Mouse (Mus musculus) forebrain, embryonic 10.5 days (tissue): ENCODE data around the gene Akap2. TPM values are rescaled to one million over a fixed set of nuclear protein-coding genes. Genes with fewer than 3 reads are reported as not detected.
"Not testable (repeated sequence)": the region's sequence is repeated elsewhere in the genome, so short reads cannot be mapped to it uniquely, and the experiment has no call there.

ENCODE experiments used
- DNase-seq: peaks from one replicate; pipeline ENCODE4 v3.0.0-alpha.2; 2017; ENCODE audit warnings: low spot score; ENCODE audit errors: extremely low spot score
- H3K27ac ChIP-seq: fragments of 300-500 bp; sonication (generic); 2 replicates; pipeline ENCODE4 v1.5.1; 2016; ENCODE audit warnings: mild to moderate bottlenecking
- H3K27me3 ChIP-seq: fragments of 300-500 bp; sonication (generic); 2 replicates; pipeline ENCODE4 v1.6.1; 2016; ENCODE audit warnings: mild to moderate bottlenecking; ENCODE audit not compliant: poor library complexity, severe bottlenecking
- H3K36me3 ChIP-seq: fragments of 300-500 bp; sonication (generic); replicated peaks from 2 replicates; pipeline ENCODE4 v1.6.1; 2016; ENCODE audit warnings: mild to moderate bottlenecking, moderate library complexity
- H3K4me1 ChIP-seq: fragments of 300-500 bp; sonication (generic); 2 replicates; pipeline ENCODE4 v1.6.1; 2016
- H3K4me3 ChIP-seq: fragments of 300-500 bp; sonication (generic); 2 replicates; pipeline ENCODE4 v1.5.1; 2016; ENCODE audit warnings: mild to moderate bottlenecking, moderate library complexity
- H3K9me3 ChIP-seq: fragments of 300-500 bp; sonication (generic); 2 replicates; pipeline ENCODE4 v1.6.1; 2016; ENCODE audit warnings: mild to moderate bottlenecking, moderate library complexity
- WGBS: fragments of 180-500 bp; shearing (Covaris S2); methylation state at CpG from one replicate; pipeline ENCODE4 v1.1.7; 2016; 5-methylcytosine and 5-hydroxymethylcytosine counted together
- polyA plus RNA-seq: library from polyadenylated mRNA; unstranded; fragments of >200 nt; fragmentation: Nextera tagmentation; extraction: Ambion mirVana; gene quantifications from 2 replicates; pipeline ENCODE4 v1.2.1, GENCODE M21; 2016

Gene Akap2
- polyA plus RNA-seq, 1 experiment from 2014 or later: 18.3 TPM

GRCm38 (mm10) chr4:57883520-57884421, 166.3 kb downstream of the Akap2 start:
- WGBS: 85% methylated on average over 7 of the region's 7 CpGs

GRCm38 (mm10) chr4:57884511-57884910, 167.1 kb downstream of the Akap2 start:
- H3K4me1 ChIP-seq: peaks cover 10% of the 10 kb centered on the region
- no peaks in the 10 kb centered on the region for H3K36me3 ChIP-seq
- H3K9me3 ChIP-seq: no peaks in the 10 kb centered on the region
- no peak overlapping the region for H3K27ac ChIP-seq
- H3K4me3 ChIP-seq: no peak overlapping the region
- no peak for DNase-seq
- H3K27me3 ChIP-seq: no peaks in the 10 kb centered on the region
- 96% methylated on average over 3 of the region's 3 CpGs for WGBS

More at GRCm38 (mm10) chr4:57883520-57884421, 166.3 kb downstream of the Akap2 start:
- Histone ChIP-seq H3K27me3 (no peaks in the 10 kb centered on the region), H3K27ac (no peak overlapping the region), H3K4me3 (no peak overlapping the region), H3K4me1 (peaks cover 10% of the 10 kb centered on the region), H3K36me3 (no peaks in the 10 kb centered on the region), H3K9me3 (no peaks in the 10 kb centered on the region)
- DNase-seq: no peak

GRCm38 (mm10) chr4:57885186-57885585, 167.7 kb downstream of the Akap2 start:
- no peaks in the 10 kb centered on the region for H3K36me3 ChIP-seq
- 78% methylated on average over 2 of the region's 2 CpGs for WGBS
- peaks cover 8% of the 10 kb centered on the region for H3K4me1 ChIP-seq
- no peaks in the 10 kb centered on the region for H3K27me3 ChIP-seq
- no peak overlapping the region for H3K4me3 ChIP-seq
- no peak for DNase-seq
- no peaks in the 10 kb centered on the region for H3K9me3 ChIP-seq
- H3K27ac ChIP-seq: no peak overlapping the region

- no peak overlapping the region for H3K4me3 ChIP-seq
- WGBS: 81% methylated on average over 11 of the region's 11 CpGs
- H3K4me1 ChIP-seq: peaks cover 9% of the 10 kb centered on the region
- no peaks in the 10 kb centered on the region for H3K9me3 ChIP-seq
- H3K27ac ChIP-seq: no peak overlapping the region
- no peaks in the 10 kb centered on the region for H3K36me3 ChIP-seq
- no peak for DNase-seq
- H3K27me3 ChIP-seq: no peaks in the 10 kb centered on the region
Observed at GRCm38 (mm10) chr4:57886066-57886887, 168.8 kb downstream of the Akap2 start.

- WGBS: 93% methylated on average over 3 of the region's 3 CpGs
- peaks cover 15% of the 10 kb centered on the region for H3K4me1 ChIP-seq
- H3K9me3 ChIP-seq: no peaks in the 10 kb centered on the region
- H3K27ac ChIP-seq: no peak overlapping the region
- H3K27me3 ChIP-seq: no peaks in the 10 kb centered on the region
- DNase-seq: no peak
- H3K4me3 ChIP-seq: no peak overlapping the region
- H3K36me3 ChIP-seq: no peaks in the 10 kb centered on the region
Observed at GRCm38 (mm10) chr4:57886888-57887230, 169.4 kb downstream of the Akap2 start.

- WGBS: 91% methylated on average over 2 of the region's 2 CpGs
- H3K36me3 ChIP-seq: peaks cover 3% of the 10 kb centered on the region
Observed at GRCm38 (mm10) chr4:57888246-57888645, 170.8 kb downstream of the Akap2 start.

GRCm38 (mm10) chr4:57888978-57889377, 171.5 kb downstream of the Akap2 start:
- 94% methylated on average over 1 of the region's 1 CpGs for WGBS
- H3K4me1 ChIP-seq: peaks cover 24% of the 10 kb centered on the region

More at GRCm38 (mm10) chr4:57888246-57888645, 170.8 kb downstream of the Akap2 start:
- no peak overlapping the region for H3K27ac ChIP-seq
- no peaks in the 10 kb centered on the region for H3K27me3 ChIP-seq
- no peak for DNase-seq
- peaks cover 24% of the 10 kb centered on the region for H3K4me1 ChIP-seq
- H3K9me3 ChIP-seq: no peaks in the 10 kb centered on the region
- no peak overlapping the region for H3K4me3 ChIP-seq

GRCm38 (mm10) chr4:57889773-57890172, 172.3 kb downstream of the Akap2 start:
- WGBS: 91% methylated on average over 8 of the region's 8 CpGs
- Histone ChIP-seq H3K4me3 (no peak overlapping the region), H3K9me3 (no peaks in the 10 kb centered on the region), H3K27ac (no peak overlapping the region), H3K27me3 (no peaks in the 10 kb centered on the region), H3K4me1 (peaks cover 29% of the 10 kb centered on the region), H3K36me3 (peaks cover 4% of the 10 kb centered on the region)
- no peak for DNase-seq

More at GRCm38 (mm10) chr4:57888978-57889377, 171.5 kb downstream of the Akap2 start:
- not testable (repeated sequence) for H3K36me3 ChIP-seq, H3K9me3 ChIP-seq, DNase-seq, H3K27me3 ChIP-seq, H3K4me3 ChIP-seq, H3K27ac ChIP-seq

GRCm38 (mm10) chr4:57892001-57892586, 174.6 kb downstream of the Akap2 start:
- Histone ChIP-seq H3K4me1 (peaks cover 40% of the 10 kb centered on the region), H3K36me3 (peaks cover 4% of the 10 kb centered on the region), H3K27me3 (no peaks in the 10 kb centered on the region), H3K9me3 (no peaks in the 10 kb centered on the region), H3K27ac (no peak overlapping the region), H3K4me3 (no peak overlapping the region)
- 76% methylated on average over 10 of the region's 10 CpGs for WGBS
- DNase-seq: no peak

- 25% methylated on average over 5 of the region's 5 CpGs for WGBS
- Histone ChIP-seq H3K4me3 (no peak overlapping the region), H3K36me3 (peaks cover 4% of the 10 kb centered on the region), H3K27me3 (no peaks in the 10 kb centered on the region), H3K4me1 (peaks cover 42% of the 10 kb centered on the region), H3K27ac (peak overlapping the region; percentile 51), H3K9me3 (no peaks in the 10 kb centered on the region)
- no peak for DNase-seq
Observed at GRCm38 (mm10) chr4:57895140-57895539, 177.7 kb downstream of the Akap2 start.

- peaks cover 4% of the 10 kb centered on the region for H3K36me3 ChIP-seq
- DNase-seq: no peak
- H3K27ac ChIP-seq: peak overlapping the region; percentile 51; the same call in 1 of the 2 replicates
- no peaks in the 10 kb centered on the region for H3K9me3 ChIP-seq
- H3K27me3 ChIP-seq: no peaks in the 10 kb centered on the region
- WGBS: 75% methylated on average over 6 of the region's 6 CpGs
- H3K4me3 ChIP-seq: no peak overlapping the region
- H3K4me1 ChIP-seq: peaks cover 42% of the 10 kb centered on the region
Observed at GRCm38 (mm10) chr4:57895902-57896301, 178.4 kb downstream of the Akap2 start.

GRCm38 (mm10) chr4:57896631-57897030, 179.2 kb downstream of the Akap2 start:
- no peak for DNase-seq

More at GRCm38 (mm10) chr4:57896631-57897030, 179.2 kb downstream of the Akap2 start:
- Histone ChIP-seq H3K27ac (no peak overlapping the region), H3K4me3 (no peak overlapping the region), H3K27me3 (no peaks in the 10 kb centered on the region), H3K9me3 (no peaks in the 10 kb centered on the region), H3K36me3 (peaks cover 4% of the 10 kb centered on the region), H3K4me1 (peaks cover 38% of the 10 kb centered on the region)
- 72% methylated on average over 3 of the region's 3 CpGs for WGBS
